Mouse (Mus musculus) lung, adult 18-20 months (tissue): ENCODE measurements around the gene Fbxo31.

ENCODE experiments used
- DNase-seq, 2 experiments: peaks; one replicate each; pipeline ENCODE4 v3.0.0; 2022; ENCODE audit warnings: mixed read lengths in 2 of 2

Gene Fbxo31

DNA sequence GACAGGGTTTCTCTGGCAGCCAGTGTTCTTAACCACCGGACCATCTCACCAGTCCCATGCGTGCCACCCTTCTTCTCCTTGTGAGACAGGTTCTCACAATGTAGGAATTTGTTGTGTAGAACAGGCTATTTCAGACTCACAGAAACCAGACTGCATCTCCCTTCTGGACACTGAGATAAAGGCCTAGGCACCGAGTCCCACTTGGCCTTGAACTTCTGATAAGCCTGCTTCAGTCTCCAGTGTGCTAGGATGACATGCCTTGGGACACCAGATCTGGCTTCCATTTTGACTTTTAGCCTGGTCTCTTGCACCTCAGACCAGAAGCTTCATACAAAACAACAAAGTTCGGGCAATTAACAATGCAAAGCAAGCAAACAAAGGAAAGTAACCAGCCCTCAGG is 10.1 kb upstream of the Fbxo31 start:
- DNase-seq: no peak

DNA sequence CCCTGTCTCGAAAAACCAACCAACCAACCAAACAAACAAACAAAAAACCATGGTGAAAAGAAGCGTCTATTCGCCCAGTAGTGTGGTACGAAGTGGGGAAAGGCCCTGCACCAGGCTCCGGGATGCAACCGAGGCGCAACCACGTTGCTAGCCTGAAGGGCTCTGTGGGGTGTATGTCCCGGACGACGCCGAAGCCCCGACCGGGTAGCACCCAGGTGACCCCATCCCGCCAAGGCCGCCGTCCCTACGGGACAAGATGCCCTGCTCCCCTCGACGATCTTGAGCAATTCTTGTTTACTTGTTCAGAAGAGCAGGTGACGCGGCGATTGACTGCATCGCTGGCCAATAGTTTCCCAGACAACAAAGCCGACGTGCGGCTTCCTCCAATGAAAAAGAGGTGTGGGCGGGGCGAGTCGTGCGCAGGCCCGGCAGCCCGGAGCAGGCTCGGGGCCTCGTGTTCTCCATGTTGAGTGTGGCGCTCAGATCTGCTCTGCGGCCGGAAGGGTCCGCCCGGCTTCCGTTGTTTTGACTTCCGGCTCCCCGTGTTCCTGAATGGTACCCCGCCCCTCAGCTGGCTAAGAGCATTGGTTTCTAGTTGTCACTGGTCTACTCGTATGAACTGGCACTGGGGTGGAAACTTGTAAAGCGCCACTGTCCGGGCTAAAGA is 6.7 kb upstream of the Fbxo31 start:
- peak; percentile 99 to 100 for DNase-seq

DNA sequence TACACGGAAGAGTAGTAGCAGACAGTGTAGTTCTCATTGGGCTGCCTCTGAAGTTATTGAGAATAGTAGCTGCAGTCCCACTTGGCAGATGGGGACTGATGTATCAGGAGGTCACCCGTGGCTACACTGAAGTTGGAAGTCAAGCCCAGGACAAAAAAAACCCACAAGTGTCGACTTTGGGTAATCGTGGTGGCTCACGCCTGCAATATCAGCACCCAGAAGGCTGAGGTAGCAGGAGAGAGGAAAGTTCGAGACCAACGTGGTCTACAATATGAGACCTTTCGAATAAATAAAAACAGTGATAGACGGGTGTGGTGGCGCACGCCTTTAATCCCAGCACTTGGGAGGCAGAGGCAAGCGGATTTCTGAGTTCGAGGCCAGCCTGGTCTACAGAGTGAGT is 6.1 kb upstream of the Fbxo31 start:
- no peak for DNase-seq

DNA sequence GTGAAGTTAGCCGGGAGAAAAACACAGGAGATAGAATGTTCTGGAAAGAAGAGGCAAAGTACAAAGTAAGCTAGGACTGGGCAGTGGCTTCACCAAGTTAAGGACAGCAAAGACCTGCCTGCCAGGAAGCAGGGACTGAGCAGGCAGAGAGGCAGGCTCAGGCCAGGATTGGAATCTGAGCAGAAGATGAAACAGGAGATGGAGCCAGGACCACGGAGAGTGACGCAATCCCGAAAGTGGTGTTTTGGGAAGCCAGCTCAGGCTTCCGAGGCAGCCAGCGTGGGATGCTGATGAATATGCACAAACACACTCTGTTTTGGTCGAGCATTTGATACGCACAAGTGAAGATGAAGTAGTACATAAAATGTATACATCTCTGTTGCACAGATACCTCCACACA is 5.0 kb upstream of the Fbxo31 start:
- peak in 1 of 2 experiments; percentile 54 for DNase-seq

DNA sequence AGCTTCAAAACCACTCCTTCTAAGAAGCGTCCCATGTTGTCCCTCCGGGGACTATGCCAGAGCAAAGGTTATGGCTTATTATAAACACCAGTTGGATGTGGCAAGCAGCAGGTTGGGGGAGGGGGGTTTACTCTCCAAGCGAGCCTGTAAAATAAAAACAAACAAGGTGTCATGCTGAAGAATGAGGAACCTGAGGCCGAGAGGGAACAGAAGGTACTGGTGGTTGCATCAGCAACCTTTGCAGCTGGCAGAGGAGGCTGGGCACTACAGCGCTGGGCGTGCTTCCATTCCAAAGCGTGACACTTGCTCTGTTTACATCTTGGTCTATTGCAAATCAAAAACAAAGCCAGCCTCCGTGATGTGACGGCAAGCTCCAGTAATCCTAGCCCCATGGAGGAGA is 1.9 kb upstream of the Fbxo31 start:
- DNase-seq: peak; percentile 75 to 88

DNA sequence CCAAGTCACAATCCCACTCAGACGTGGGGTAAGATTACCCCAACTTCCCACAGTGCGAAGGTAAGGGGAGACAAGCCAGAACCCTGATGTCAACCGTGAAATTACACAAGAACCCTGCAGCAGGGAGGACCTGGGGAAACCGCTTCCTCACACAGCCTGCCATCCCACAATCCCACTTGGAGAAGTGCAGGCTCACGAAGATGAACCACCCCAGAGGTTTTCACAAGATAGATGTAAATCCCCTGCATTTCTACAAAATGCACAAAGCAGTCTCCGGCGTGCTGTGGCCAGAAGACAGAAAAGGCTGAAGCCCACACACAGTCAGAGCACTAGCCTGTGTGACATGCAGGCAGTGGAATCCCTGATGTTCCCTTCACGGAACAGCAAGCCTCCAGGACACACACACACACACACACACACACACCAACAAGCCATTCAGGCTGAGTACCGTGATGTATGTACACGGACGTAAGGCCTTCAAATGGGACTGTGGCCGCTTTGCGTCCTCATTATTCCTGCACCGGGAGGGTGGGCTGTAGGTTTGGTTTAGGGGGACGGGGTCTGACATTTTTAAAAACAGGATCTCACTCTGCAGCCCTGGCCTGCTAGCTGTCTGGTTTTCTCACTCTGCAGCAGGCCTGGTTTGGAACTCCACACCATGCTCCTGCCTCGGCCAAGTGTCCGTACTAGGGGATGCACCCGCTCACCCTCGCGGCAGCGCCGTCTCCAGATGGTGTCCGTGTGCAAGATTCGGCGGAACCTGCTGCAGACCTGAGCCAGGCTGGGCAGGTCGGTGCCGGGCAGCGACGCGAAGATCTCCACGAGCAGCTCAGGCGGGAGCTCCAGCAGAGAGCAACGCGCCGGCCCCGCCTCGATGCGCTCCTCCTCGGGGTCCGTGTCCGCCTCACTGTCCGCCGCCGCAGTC is 593 bp downstream of the Fbxo31 start:
- peak in 1 of 2 experiments; percentile 45 for DNase-seq

DNA sequence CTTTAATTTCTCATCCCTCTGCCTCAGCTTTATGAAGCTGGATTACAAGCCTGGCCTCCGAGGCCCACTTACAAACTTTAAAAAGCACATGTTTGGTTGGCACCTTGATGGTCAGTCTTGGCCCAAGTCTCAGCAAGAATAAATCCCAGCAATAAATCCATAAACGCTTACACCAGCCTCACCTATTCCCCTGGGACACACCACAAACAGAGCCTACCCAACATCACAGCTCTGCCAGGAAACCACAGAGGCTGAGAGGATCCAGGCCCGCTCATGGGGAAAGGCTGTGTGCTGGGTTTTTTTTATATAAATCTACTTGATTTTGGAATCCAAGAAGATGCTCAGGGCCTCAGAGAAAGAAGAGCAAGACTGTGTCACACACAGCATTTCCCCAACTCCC is 2.9 kb downstream of the Fbxo31 start:
- DNase-seq: no peak

DNA sequence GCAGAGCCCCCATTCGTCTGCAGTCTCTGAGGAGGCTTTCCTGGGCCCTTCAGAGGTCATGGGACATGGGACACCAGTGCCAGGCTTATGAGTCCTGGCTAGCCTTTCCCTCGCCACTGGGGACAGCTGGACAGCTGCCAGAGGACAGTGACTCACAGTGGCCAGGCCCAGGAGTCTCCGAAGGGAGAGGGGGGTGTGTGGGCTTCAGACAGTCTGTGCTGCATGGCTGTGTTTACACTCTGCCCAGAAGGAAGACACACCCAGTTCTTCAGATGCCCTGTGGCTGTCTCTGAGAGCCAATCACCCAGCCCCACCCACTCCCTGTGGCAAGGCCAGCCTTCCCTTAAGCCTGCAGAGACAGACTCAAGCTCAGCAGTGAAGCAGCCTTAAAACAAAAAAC is 5.3 kb downstream of the Fbxo31 start:
- peak; percentile 81 to 91 for DNase-seq

DNA sequence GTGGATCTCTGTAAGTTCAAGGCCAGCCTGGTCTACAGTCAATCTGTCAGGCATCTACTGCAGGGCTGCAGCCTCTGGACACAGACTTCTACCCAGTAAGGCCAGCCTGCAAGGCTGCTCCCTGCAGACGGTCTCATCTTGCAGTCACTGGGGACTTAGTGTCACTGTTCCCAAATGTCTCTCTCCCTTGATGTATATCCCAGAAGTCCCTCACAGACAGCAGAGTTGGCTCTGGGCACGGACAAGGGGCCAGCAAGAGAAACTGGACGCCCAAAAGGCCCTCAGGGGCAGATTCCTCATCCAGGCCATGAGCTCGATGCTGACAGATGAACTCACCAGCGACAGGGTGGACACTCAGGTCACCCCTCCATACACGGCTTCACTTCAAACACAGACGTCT is 6.5 kb downstream of the Fbxo31 start:
- DNase-seq: no peak

DNA sequence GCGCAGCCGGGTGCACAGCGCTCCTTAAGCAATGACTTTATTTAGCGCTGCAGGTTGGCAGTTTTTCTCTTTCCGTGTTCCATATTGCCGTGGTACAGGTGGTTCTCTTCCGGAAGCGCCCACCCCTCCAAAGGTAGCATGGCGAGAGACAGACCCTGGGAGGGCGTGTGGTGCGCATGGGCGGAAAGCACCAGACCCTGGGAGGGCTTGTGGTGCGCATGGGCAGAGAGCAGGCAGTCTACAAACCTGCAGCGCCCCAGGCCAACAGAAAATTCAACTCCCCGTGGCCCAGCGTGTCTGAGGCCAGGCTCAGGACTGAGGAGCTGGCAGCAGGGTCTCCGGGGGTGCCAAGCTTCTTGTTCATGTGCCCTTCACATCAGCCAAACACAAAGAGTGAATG is 7.8 kb downstream of the Fbxo31 start:
- no peak for DNase-seq

DNA sequence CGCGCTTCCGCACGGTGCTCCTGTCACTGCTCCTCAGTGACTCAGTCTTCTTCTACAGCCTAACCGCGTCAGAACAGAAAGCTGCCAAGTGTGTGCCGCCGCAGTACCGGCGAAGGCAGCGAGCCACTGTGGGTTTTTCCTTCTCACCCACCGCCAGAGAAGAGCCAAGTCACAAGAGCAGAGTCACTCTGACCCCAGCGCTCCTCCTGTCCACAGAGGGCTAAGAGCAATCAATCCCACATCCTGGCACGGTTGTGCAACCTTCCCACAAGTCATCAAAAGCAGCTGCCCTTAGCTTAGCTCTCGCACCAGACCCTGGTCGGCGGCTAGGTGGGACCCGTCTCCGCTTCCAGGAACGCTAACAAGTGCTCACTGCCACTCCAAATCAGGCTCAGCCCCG is 8.3 kb downstream of the Fbxo31 start:
- peak; percentile 83 to 88 for DNase-seq

DNA sequence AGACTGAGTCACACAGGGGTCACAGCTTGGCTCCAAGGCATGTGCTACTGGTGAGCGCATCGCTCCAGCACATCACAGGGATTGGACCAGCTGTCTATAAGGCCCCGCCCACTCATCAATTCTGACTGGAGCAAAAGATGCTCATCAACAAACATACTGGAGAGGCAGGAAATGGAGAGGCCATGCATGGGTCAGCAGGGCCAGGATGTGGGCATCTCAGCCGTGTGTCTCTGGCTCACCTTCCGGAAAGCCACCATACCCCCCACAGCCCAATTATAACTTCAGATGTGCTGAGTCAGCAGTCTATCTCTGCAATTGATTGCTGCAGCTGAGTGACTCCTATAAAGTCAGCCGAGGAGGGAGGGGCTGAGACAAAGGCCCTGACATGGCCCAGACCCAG is 10.3 kb downstream of the Fbxo31 start:
- no peak for DNase-seq

DNA sequence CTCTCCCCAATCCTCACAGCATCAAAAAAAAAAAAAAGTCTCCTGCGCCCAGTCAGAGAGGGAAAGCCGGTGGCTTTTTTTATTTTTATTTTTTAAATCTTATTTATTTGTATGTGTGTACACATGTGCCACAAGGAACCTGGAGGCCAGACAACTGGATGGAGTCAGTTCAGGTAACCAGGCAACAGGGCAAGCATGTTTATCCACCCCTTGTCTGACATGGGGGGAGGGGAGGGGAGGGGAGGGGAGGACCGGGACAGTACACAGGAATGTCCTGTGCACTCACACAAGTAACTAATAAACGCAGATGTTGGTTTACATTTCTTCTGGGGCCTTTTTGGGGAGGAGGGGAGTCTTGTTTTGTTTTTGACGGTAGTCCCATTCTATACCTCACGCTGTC is 14.9 kb downstream of the Fbxo31 start:
- DNase-seq: no peak

DNA sequence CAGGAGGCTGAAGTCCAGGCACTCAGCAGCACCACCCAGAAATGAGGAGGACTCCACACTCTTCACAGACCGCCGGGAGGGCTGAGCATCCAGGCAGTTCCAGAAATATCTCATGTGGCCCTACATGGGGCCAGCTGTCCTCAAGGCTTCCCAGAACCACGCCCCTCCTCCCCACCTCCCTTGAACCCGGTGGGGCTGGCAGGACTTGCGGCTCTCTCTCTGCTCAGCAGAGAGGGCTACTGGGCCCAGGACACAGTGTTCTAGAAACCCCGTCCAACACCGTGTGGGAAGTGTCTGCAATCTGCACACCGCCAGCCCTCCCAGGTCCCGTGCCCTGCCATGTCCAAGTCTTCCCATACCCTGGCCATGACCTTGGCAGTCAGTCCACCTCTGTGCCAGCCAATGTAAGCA is 15.7 kb downstream of the Fbxo31 start:
- DNase-seq: peak; percentile 87 to 94

DNA sequence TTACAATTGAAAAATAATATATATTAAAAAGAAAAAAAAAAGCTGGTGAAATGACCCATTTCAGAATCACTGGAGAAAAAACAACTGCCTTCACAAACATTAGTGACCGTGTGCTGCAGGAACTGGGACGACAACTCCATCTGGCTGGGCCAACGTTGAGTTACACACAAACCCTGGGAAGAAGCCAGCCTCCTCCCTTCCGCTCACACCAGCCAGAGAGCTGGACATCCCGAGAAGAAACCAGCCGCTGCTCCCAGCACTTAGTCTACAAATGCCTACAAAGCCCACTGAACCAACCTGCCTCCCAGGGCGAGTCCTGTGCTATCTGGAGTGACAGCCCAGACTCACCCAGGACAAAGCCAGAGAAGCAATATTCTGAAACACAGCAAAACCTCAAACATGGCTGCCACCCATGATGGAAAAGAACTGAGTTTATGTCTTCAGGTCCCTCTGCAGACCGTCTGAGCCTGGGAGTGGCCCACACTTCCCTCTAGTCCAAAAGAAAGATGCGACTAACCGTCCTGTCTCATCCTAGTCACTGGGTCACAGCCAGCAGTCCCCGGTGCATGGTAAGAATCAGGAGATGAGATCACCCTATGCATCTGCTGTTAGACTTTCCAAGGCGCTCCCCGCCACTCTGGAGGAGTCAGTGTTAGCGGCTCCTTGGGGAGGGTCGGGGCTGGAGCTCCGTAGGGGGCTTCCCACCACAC is 16.8 kb downstream of the Fbxo31 start:
- peak; percentile 43 to 67 for DNase-seq

DNA sequence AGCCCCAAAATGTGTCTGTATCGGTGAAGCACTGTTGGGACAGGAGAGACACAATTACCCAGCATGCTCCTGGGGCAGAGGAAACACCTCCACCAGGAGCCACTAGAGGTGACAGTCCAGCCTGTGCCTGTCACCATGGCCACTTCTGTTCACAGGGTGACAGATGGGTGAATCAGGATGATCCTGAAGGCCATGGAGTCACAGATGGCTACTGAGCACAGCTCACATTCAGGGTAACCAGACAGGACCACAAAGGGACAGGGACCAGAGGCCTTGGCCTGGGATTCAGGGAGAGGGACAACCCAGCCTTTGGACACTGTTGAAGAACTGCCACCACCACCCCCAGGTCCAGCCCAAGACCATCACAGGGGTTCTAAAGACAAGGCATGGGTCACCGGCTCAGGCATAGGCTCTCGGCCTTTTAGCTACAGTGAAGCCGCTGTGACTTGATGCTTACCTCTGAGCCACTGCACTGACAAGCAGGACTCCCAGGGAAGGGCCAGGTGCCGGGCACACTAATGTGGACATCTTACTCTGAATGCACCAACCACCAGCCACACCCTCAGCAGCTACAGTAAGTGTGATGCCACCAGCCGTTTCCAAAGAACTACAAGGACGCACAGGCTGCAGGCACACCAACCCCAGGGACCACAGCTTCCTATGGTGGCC is 18.0 kb downstream of the Fbxo31 start:
- no peak for DNase-seq

DNA sequence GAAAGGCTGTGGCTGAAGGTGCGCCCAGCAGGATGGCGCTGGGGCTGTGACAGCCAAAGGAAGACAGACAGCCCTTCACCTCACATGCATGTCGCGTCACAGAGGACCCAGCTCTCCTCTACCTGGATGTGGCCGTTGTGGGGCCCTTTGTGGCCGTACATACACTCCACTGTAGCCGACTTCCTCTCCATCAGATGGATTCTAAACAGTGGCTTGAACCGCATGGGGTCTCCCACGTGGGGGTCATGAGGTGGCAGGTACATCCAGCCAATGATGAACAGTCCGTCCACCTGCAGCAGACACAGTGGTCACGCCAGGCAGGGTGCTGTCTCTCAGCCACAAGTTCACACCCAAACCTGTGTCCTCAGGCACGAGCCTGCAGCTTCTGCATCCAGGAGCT is 18.8 kb downstream of the Fbxo31 start:
- no peak for DNase-seq

DNA sequence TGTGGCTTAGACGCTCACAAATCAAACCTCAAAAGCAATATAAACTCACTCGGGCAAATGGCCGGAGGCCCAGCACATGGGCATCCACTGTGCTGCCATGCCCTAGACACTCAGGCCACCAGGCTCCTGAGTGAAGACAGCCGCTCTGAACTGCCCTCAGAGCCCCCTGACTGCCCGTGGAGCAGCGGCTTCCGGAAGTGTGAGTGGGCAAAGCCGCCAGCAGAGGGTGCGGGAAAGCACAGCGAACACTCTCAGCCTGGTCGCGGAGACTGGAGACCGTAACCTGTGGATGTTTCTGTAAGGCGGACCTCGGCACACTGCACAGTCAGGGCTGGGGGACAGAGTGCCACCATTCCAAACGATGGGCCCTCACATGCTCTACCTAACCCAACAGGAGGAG is 20.1 kb downstream of the Fbxo31 start:
- no peak for DNase-seq

DNA sequence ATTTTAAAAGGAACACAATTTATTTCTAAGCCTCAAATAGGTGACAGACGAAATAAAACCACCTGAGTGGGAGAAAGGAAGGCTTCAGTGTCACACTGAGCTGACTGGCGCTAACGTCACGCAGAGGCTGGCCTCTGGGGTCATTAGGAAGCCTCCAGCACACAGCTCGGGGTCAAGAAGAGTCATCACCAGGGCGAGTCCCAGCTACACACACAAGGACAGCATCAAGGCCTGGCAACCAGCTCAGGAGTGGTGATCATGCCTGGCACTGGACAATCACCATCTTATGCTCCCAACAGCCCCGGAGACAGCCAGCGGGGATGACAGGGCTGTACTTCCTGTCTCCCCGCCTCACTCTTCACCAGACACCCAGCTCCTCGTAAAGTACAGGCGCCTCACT is 20.9 kb downstream of the Fbxo31 start:
- DNase-seq: no peak

DNA sequence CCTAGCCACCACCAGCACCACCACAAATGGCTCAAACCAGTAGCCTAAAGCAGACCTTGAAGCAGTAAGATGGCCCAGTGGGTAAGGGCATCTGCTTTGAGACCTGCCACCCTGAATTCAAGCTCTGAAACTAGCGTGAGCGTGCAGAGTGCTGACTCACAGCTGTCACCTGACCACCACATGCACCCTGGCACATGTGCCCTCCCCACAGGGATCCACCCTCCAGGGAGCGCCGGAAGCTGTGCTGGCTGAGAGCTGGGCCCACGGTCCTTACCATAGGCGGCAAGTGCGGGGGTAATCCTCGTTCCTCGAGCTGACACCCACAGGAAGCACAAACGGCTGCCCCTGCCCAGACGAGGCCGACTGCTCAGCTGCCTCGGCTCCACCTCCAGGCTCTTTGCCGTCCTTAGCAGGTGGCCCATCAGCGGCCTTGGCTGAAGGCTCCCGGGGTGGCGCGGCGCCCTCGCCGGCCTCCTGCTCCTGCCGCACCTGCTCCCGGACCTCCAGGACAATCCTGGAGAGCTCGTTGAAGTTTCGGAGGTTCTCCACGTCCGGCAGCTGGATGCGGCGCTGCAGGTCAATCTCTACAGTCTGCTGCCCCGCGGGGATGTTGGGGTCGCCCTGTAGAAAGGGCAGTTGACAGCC is 24.7 kb downstream of the Fbxo31 start:
- DNase-seq: no peak

DNA sequence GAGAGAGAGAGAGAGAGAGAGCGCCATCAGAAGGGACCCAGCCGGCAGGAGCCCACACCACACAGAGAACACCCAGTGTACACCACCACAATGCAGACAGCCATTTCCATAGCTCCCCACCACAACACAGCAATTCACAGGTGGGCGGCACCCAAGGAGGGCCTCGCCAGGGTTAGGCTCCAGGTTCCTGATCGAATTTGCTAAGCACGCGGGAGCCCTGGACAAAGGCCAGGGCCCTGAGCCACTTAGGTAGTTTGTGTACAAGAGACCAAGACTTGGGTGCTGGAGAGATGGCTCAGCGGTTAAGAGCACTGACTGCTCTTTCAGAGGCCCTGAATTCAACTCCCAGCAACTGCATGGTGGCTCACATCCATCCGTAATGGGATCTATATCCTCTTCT is 26.1 kb downstream of the Fbxo31 start:
- peak; percentile 36 to 50 for DNase-seq
